Mouse (Mus musculus) midbrain, embryonic 12.5 days (tissue): Measurements from ENCODE around the gene Cyp2c70. TPM values are rescaled to one million over a fixed set of nuclear protein-coding genes. Genes with fewer than 3 reads are reported as not detected.
"Not testable (repeated sequence)": the region's sequence is repeated elsewhere in the genome, so short reads cannot be mapped to it uniquely, and the experiment has no call there.

Source experiments
- ATAC-seq: fragments of 200-750 bp; cut with Nextera tagmentation; 2 replicates; pipeline ENCODE4 v1.8.0; 2017; ENCODE audit warnings: low read depth, moderate TSS enrichment, moderate library complexity; ENCODE audit not compliant: low FRiP score
- H3K27ac ChIP-seq: fragments of 300-500 bp; sonication (generic); replicated peaks from 2 replicates; pipeline ENCODE4 v1.5.1; 2016; ENCODE audit warnings: mild to moderate bottlenecking
- H3K27me3 ChIP-seq: fragments of 300-500 bp; sonication (generic); 2 replicates; pipeline ENCODE4 v1.6.1; 2016; ENCODE audit warnings: mild to moderate bottlenecking
- H3K36me3 ChIP-seq: fragments of 300-500 bp; sonication (generic); 2 replicates; pipeline ENCODE4 v1.6.1; 2016
- H3K4me1 ChIP-seq: fragments of 300-500 bp; sonication (generic); 2 replicates; pipeline ENCODE4 v1.6.1; 2016
- H3K4me2 ChIP-seq: fragments of 300-500 bp; sonication (generic); replicated peaks from 2 replicates; pipeline ENCODE4 v1.6.1; 2016; ENCODE audit warnings: mild to moderate bottlenecking, moderate library complexity
- H3K4me3 ChIP-seq: fragments of 300-500 bp; sonication (generic); 2 replicates; pipeline ENCODE4 v1.5.1; 2016; ENCODE audit warnings: mild to moderate bottlenecking
- H3K9ac ChIP-seq: fragments of 300-500 bp; sonication (generic); replicated peaks from 2 replicates; pipeline ENCODE4 v1.6.1; 2016; ENCODE audit warnings: mild to moderate bottlenecking, moderate library complexity
- H3K9me3 ChIP-seq: fragments of 300-500 bp; sonication (generic); 2 replicates; pipeline ENCODE4 v1.6.1; 2016; ENCODE audit warnings: mild to moderate bottlenecking
- WGBS: fragments of 180-500 bp; shearing (Covaris S2); methylation state at CpG from one replicate; pipeline ENCODE4 v1.1.7; 2016; 5-methylcytosine and 5-hydroxymethylcytosine counted together
- polyA plus RNA-seq: library from polyadenylated mRNA; unstranded; fragments of >200 nt; fragmentation: Nextera tagmentation; extraction: Ambion mirVana; gene quantifications from 2 replicates; pipeline ENCODE4 v1.2.1, GENCODE M21; 2016

The Cyp2c70 gene
- polyA plus RNA-seq = not detected in 2 replicates

DNA sequence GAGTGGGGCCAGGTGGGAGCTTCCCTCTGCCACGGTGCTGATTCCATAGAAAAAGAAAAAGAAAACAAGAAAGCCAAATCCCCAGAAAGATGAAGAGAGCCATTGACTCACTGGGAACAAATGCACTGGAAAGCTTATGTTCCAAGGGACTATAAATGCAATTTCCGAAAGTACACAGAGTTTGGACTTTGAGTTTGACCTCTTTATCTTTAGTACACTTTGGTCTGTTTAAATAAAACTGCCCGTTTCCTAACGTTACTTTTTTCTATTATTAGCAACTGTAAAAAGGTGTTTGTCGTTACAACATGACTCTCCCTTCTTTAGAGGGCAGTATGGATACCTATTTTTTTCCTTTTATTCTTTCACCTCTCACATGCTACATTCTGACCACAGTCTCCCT is at the start of gene Cyp2c70:
Gene Cyp2c70 (minus strand): TSS at position 174 of the 400 bp plus-strand sequence.
- H3K36me3 ChIP-seq = no peaks in the 10 kb centered on the region
- H3K27ac ChIP-seq = no peak within 1 kb of the TSS
- H3K9me3 ChIP-seq = no peaks in the 10 kb centered on the region
- H3K4me1 ChIP-seq = no peaks in the 10 kb centered on the region
- H3K4me2 ChIP-seq = no peak within 1 kb of the TSS
- 82% methylated on average over 5 of the region's 5 CpGs for WGBS
- no peak within 1 kb of the TSS for H3K4me3 ChIP-seq
- ATAC-seq = no peak
- H3K27me3 ChIP-seq = no peaks in the 10 kb centered on the region
- H3K9ac ChIP-seq = no peak within 1 kb of the TSS

DNA sequence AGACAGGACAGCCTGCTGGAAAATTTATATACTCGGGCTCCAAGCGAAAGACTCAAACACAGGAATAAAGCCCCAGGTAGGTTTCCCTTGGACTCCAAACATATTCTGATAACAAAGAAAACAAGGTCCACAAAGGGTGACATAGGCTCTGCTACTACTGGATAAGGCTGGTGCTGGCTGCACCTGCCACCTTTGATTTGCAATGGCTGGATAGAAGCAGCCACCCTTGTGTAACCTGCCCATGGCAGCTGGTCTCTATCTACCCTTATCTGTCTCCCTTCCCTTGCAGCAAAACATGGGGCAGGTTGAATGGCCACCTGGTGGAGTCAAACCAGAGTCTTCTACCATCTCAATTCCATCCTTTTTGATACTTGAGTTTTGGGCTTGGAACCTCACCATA is 45.4 kb upstream of the Cyp2c70 start:
- Histone ChIP-seq H3K9ac (no peak overlapping the region), H3K27ac (no peak overlapping the region), H3K27me3 (no peaks in the 10 kb centered on the region), H3K4me2 (no peak overlapping the region), H3K36me3 (no peaks in the 10 kb centered on the region), H3K4me1 (no peaks in the 10 kb centered on the region), H3K4me3 (no peak overlapping the region), H3K9me3 (no peaks in the 10 kb centered on the region)
- WGBS = 100% methylated on average over 2 of the region's 2 CpGs
- ATAC-seq = no peak

DNA sequence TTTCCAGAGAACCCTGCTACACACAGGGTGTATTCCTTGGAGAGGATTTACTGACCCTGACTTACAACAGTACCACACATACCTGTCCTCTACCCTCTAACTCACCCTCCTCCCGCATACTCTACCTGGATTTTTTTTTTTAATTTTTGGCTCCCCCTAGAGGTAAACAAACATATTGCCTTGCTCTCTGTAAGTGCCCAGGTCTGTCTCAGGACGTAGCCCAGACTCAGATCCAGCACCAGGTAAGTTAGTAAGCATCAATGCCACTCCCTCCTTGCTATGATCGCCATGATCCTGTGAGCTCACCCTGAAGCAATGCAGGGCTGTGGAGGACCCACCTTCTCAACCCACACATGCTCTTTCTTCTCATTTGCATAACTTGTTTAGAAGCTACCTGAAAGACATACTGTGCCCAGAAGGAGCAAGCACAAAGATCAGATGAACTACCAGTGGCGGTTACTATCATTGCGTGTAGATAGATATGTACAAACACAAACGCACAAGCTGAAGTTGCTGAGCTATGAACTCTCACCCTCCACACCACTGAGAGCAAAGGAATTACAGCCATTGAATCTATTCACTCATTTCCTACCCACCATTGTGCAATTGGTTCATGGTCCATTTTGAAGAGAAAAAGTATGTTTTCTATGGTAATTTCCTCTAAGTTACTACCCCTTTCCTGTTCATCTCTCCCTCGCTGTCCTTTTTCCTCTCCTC is 44.9 kb upstream of the Cyp2c70 start:
- no peaks in the 10 kb centered on the region for H3K36me3 ChIP-seq
- H3K4me2 ChIP-seq = no peak overlapping the region
- H3K9me3 ChIP-seq = no peaks in the 10 kb centered on the region
- H3K9ac ChIP-seq = no peak overlapping the region
- no peak for ATAC-seq
- WGBS = 81% methylated on average over 7 of the region's 7 CpGs
- H3K27ac ChIP-seq = no peak overlapping the region
- no peak overlapping the region for H3K4me3 ChIP-seq
- H3K4me1 ChIP-seq = no peaks in the 10 kb centered on the region
- no peaks in the 10 kb centered on the region for H3K27me3 ChIP-seq

DNA sequence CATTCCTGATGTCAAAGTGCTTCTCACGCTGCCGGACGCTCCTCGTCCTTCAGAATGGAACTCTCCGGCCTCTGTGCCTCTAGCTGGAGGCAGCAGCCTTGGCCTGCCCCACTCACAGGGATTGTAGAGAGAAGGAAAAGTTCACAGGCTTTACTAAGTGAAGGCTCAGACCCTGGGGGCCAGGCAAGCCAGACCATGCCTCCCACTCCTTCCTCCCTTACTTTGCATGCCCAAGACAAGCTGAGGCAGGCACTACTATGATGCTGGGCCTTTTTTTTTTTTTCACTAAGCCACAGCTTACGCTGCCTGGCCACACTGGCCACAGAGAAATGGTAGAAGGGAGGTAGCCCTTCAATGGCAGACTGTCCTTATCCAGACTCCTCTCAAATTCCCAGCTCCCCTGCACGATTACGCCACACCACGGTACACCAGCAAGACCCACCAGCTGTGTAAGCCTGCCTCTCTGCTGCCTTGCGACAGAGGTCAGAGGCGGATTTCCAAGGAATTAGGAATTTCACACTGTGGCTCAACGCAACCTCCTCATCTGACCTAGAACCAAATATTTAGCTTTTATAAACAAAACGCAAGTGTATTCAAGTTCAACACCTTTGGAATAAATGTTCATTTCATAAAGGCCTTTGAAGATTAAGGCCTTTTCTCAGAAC is 44.1 kb upstream of the Cyp2c70 start:
- Histone ChIP-seq H3K4me2 (no peak overlapping the region), H3K4me3 (no peak overlapping the region), H3K36me3 (no peaks in the 10 kb centered on the region), H3K4me1 (no peaks in the 10 kb centered on the region), H3K27me3 (no peaks in the 10 kb centered on the region), H3K27ac (no peak overlapping the region), H3K9ac (no peak overlapping the region), H3K9me3 (no peaks in the 10 kb centered on the region)
- ATAC-seq = no peak
- 86% methylated on average over 13 of the region's 13 CpGs for WGBS

DNA sequence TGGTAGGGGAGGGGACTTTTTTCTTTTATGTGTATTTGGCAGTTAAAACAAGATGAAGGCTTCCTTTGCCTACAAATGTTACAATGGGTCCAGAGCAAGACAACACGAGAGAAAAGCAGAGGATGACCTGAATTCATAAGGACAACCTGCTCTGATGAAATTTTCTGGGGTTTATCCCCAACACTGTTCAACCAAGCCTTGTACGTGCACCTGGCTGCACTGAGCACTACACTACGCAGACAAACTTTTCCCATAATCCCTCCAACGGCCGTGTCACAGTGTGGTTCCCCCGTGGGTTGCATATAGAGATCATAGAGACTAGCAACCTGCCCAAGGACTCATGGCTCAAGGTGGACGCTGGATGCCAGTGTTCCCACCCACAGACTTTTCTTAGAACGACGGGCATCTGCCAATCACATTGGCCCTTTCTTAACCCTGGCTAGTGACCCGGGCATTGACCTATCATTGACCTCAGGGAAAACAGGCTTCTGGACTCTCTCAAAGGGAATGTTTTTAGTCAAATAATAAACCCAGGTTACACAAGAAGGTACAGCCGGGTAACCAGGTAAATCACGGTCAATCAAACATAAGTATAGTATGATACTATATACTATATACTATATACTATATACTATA is 39.5 kb upstream of the Cyp2c70 start:
- Histone ChIP-seq H3K4me3 (no peak overlapping the region), H3K27me3 (no peaks in the 10 kb centered on the region), H3K9ac (no peak overlapping the region), H3K4me1 (no peaks in the 10 kb centered on the region), H3K36me3 (no peaks in the 10 kb centered on the region), H3K9me3 (no peaks in the 10 kb centered on the region), H3K27ac (no peak overlapping the region), H3K4me2 (no peak overlapping the region)
- 93% methylated on average over 12 of the region's 12 CpGs for WGBS
- no peak for ATAC-seq

DNA sequence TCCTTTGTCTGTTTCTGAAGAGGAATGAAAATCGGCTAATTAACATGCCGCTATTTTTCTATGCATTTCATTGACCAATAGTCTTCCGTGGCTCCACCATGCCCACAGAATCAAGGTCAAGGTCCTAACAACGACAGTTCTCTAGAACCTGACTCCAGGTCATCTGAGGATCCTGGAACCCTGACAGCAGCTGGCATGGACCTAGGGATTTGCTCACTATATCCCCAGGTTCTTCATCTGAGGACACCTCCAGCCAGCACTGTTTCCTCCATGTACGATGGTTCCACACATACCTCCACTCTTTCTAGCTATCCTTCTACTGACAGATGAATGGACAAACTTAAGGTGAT is 38.6 kb upstream of the Cyp2c70 start:
- Histone ChIP-seq H3K9me3 (no peaks in the 10 kb centered on the region), H3K27ac (no peak overlapping the region), H3K36me3 (no peaks in the 10 kb centered on the region), H3K4me2 (no peak overlapping the region), H3K4me3 (no peak overlapping the region), H3K27me3 (no peaks in the 10 kb centered on the region), H3K9ac (no peak overlapping the region), H3K4me1 (no peaks in the 10 kb centered on the region)
- ATAC-seq = no peak
- 74% methylated on average over 5 of the region's 5 CpGs for WGBS

DNA sequence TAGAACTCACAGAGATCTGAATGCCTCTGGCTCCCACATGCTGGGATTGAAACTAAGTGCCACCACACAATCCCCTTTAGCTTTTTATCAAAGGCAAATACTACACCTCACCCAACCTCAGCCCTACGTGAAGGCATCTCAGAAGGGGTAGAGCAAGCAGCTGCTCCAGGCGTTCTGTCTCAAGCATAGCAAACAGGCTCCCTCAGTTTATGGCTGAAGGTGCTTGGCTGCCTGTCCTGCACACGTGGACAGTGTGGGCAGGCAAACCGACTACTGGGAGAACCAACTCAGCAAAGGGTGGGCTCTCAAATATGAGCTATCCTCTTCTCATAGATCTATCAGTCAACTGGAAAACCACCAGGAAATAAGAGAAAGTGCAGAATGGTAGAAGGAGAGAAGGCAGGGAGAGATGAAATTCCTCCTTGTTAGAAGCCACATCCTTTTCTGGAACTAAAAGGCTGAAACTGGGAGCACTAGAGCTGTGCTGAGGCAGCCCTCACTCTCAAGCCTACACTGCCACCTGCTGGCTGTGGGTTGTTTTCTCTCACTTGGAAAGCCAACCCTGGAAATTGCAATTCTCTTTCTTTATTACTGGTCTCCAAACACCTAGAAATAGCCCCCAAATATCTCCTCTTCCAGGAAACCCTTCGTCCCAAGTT is 38.1 kb upstream of the Cyp2c70 start:
- peak; percentile 70; the same call in 1 of the 2 replicates for ATAC-seq
- Histone ChIP-seq H3K4me2 (no peak overlapping the region), H3K36me3 (no peaks in the 10 kb centered on the region), H3K27me3 (no peaks in the 10 kb centered on the region), H3K9ac (no peak overlapping the region), H3K4me1 (no peaks in the 10 kb centered on the region), H3K27ac (no peak overlapping the region), H3K4me3 (no peak overlapping the region), H3K9me3 (no peaks in the 10 kb centered on the region)
- 76% methylated on average over 5 of the region's 5 CpGs for WGBS

DNA sequence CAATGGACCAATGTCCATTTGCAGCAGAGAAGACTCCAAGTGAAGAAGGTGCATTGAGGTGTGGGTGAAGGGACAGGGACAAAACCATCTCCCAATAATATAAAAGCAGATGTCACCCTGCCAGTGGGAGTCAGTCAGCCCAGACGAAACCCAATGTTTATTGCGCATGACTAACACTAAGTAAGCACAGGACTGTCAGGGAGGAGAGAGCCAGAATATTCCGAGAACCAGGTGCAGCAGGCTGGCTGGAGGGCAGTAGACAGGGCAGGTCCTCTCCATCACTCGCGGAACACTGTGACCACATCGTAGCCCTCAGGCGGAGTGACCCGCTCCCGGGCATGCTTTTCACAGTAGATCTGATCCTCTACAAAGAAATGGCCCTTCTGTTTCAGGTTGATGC is 35.2 kb upstream of the Cyp2c70 start:
- 96% methylated on average over 9 of the region's 9 CpGs for WGBS
- not testable (repeated sequence) for H3K4me1 ChIP-seq, H3K27me3 ChIP-seq, H3K36me3 ChIP-seq, H3K4me2 ChIP-seq, H3K9ac ChIP-seq, H3K27ac ChIP-seq, ATAC-seq, H3K9me3 ChIP-seq, H3K4me3 ChIP-seq

DNA sequence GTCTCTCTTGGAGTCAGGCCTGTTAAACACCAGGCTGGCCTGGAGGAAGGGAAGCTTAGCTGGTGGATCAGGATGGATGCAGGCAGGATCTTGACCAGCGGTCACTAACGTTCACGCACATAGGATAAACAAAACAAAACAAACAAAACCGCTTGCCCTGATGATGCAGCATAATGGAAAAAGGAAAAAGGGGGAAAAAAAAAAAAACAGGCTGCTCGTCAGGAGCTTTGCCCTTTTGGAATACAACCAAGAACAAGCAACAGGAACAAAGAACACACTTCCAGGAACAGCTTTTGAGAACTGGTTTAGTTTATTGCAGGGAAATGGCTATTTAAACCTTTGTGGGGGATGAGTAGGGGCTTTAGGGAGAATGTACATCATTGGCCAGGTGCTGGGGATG is 33.7 kb upstream of the Cyp2c70 start:
- WGBS = 82% methylated on average over 5 of the region's 5 CpGs
- no peaks in the 10 kb centered on the region for H3K9me3 ChIP-seq
- no peaks in the 10 kb centered on the region for H3K36me3 ChIP-seq
- H3K4me1 ChIP-seq = no peaks in the 10 kb centered on the region
- H3K4me2 ChIP-seq = no peak overlapping the region
- H3K27me3 ChIP-seq = no peaks in the 10 kb centered on the region
- ATAC-seq = no peak
- no peak overlapping the region for H3K9ac ChIP-seq
- H3K4me3 ChIP-seq = no peak overlapping the region
- H3K27ac ChIP-seq = no peak overlapping the region

DNA sequence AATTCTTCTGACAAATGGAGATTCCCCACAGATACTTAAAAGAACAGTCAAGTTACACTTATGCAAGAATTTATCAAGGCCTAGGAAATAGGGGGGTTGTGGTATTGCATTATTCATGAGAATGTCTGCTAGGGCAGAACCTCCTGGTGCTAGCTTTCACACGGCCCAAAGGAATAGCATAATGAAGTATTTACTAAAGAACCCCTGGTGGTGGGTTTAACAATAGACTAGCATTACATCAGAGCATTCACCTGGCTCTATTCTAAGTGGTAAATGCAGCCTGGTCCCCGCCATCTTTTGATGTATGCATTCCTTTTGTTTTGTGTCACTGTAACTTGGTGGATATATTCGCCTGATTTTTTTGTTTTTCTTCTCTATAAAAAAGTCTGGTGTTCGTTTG is 15.8 kb upstream of the Cyp2c70 start:
- not testable (repeated sequence) for ATAC-seq, H3K4me1 ChIP-seq, H3K4me2 ChIP-seq, H3K36me3 ChIP-seq, H3K9ac ChIP-seq, H3K27me3 ChIP-seq, H3K27ac ChIP-seq, H3K4me3 ChIP-seq, H3K9me3 ChIP-seq
- WGBS = 45% methylated on average over 4 of the region's 4 CpGs

DNA sequence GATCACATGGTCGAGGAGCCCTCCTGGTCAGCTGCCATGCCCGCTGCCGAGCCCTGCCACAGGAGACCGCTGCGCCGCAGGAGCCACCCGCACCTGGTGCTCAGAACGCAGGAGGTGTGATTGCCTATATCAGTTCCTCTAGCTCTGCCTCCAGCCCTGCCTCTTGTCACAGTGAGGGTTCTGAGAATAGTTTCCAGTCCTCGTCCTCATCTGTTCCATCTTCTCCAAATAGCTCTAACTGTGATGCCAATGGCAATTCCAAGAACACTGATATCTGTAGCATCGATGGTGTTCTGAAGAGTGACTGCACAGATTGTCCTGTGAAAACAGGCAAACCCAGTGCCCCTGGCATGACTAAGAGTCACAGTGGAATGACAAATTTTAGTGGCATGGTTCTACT is 3.5 kb upstream of the Cyp2c70 start:
- Histone ChIP-seq H3K9ac (no peak overlapping the region), H3K36me3 (no peaks in the 10 kb centered on the region), H3K4me3 (no peak overlapping the region), H3K4me2 (no peak overlapping the region), H3K9me3 (no peaks in the 10 kb centered on the region), H3K27me3 (no peaks in the 10 kb centered on the region), H3K27ac (no peak overlapping the region), H3K4me1 (no peaks in the 10 kb centered on the region)
- whole genome bisulfite sequencing = 92% methylated on average over 10 of the region's 10 CpGs
- ATAC-seq = no peak

DNA sequence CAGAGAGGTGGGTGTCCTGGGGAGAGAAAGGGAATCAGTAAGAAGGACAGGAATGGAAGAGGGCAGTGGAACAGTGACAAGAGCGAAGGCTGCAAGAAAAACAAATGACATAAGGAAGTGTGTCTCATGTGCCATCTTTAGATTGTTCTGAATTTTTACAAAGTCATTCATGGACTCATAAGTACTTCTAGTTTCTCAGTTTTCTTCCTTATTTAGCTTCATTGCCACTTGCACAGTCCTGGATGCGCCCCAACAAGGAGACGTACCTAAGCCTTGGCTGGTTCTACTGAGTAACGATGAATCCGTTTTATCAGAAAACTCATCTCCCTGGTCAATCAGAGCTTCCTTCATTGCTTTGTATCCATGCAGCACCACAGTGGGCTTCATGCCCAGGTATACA is 3.5 kb downstream of the Cyp2c70 start:
- Histone ChIP-seq H3K4me2 (no peak overlapping the region), H3K4me3 (no peak overlapping the region), H3K4me1 (no peaks in the 10 kb centered on the region), H3K27ac (no peak overlapping the region), H3K27me3 (no peaks in the 10 kb centered on the region), H3K9me3 (no peaks in the 10 kb centered on the region), H3K9ac (no peak overlapping the region), H3K36me3 (no peaks in the 10 kb centered on the region)
- no peak for ATAC-seq
- 95% methylated on average over 5 of the region's 5 CpGs for WGBS
